Mouse (Mus musculus) forelimb bud, embryonic 11.5 days (tissue): Measurements from ENCODE around the gene Gm1113.
A peak's percentile ranks its signal among the peaks of the same experiment; 100 is the strongest.

ENCODE experiments used
- DNase-seq: peaks from one replicate; pipeline ENCODE4 v3.0.0-alpha.2; 2012; ENCODE audit warnings: low read depth, low spot score

The Gm1113 gene

GRCm38 (mm10) chr9:35529141-35529540, 11.1 kb upstream of the Gm1113 start:
- no peak for DNase-seq

- peak; percentile 70 for DNase-seq
These were observed 5.9 kb upstream of the Gm1113 start for GRCm38 (mm10) chr9:35523941-35524411.

- peak; percentile 73 for DNase-seq
These were observed 5.5 kb upstream of the Gm1113 start for GRCm38 (mm10) chr9:35523541-35523940.

- no peak for DNase-seq
These were observed 4.9 kb upstream of the Gm1113 start for GRCm38 (mm10) chr9:35522821-35523515.

- no peak for DNase-seq
These were observed 4.2 kb upstream of the Gm1113 start for GRCm38 (mm10) chr9:35522241-35522640.

GRCm38 (mm10) chr9:35520631-35521348, 2.7 kb upstream of the Gm1113 start:
- no peak for DNase-seq

- DNase-seq, result no peak
These were observed 1.4 kb downstream of the Gm1113 start for GRCm38 (mm10) chr9:35516711-35517110.

- no peak for DNase-seq
These were observed 1.9 kb downstream of the Gm1113 start for GRCm38 (mm10) chr9:35516182-35516581.

GRCm38 (mm10) chr9:35513900-35514299, 4.2 kb downstream of the Gm1113 start:
- no peak for DNase-seq

GRCm38 (mm10) chr9:35508234-35508633, 9.8 kb downstream of the Gm1113 start:
- DNase-seq, result peak; percentile 39

GRCm38 (mm10) chr9:35502361-35503000, 15.6 kb downstream of the Gm1113 start:
- DNase-seq, result no peak

- no peak for DNase-seq
These were observed 18.1 kb downstream of the Gm1113 start for GRCm38 (mm10) chr9:35499946-35500345.

- DNase-seq, result no peak
These were observed 22.6 kb downstream of the Gm1113 start for GRCm38 (mm10) chr9:35495471-35495870.

GRCm38 (mm10) chr9:35494937-35495336, 23.1 kb downstream of the Gm1113 start:
- DNase-seq, result no peak

- no peak for DNase-seq
These were observed 24.4 kb downstream of the Gm1113 start for GRCm38 (mm10) chr9:35493733-35494092.

GRCm38 (mm10) chr9:35493033-35493732, 24.9 kb downstream of the Gm1113 start:
- peak; percentile 63 for DNase-seq

GRCm38 (mm10) chr9:35491109-35491866, 26.8 kb downstream of the Gm1113 start:
- no peak for DNase-seq

GRCm38 (mm10) chr9:35488496-35488895, 29.6 kb downstream of the Gm1113 start:
- DNase-seq, result no peak

GRCm38 (mm10) chr9:35486616-35487015, 31.5 kb downstream of the Gm1113 start:
- DNase-seq, result no peak

- DNase-seq, result no peak
These were observed 34.1 kb downstream of the Gm1113 start for GRCm38 (mm10) chr9:35483949-35484348.
